Mouse (Mus musculus) heart, postnatal 0 days (tissue): ENCODE data around the gene Ttc39b. TPM values are rescaled to one million over a fixed set of nuclear protein-coding genes. Genes with fewer than 3 reads are reported as not detected.

Experiments
- ATAC-seq: fragments of 200-750 bp; cut with Nextera tagmentation; 2 replicates; pipeline ENCODE4 v1.8.0; 2017; ENCODE audit warnings: low read depth, moderate number of reproducible peaks, moderate library complexity; ENCODE audit not compliant: insufficient read depth
- DNase-seq: peaks from one replicate; pipeline ENCODE4 v3.0.0-alpha.2; 2016; ENCODE audit warnings: low spot score
- H3K27ac ChIP-seq: fragments of 300-500 bp; sonication (generic); 2 replicates; pipeline ENCODE4 v1.5.1; 2014; ENCODE audit warnings: low read depth, mild to moderate bottlenecking
- H3K27me3 ChIP-seq: fragments of 300-500 bp; sonication (generic); 2 replicates; pipeline ENCODE4 v1.6.1; 2014; ENCODE audit warnings: low read length, mixed read lengths; ENCODE audit not compliant: control insufficient read depth, insufficient read depth
- H3K36me3 ChIP-seq: fragments of 300-500 bp; sonication (generic); replicated peaks from 2 replicates; pipeline ENCODE4 v1.6.1; 2014; ENCODE audit warnings: low read length, mixed read lengths; ENCODE audit not compliant: control insufficient read depth, insufficient read depth
- H3K4me1 ChIP-seq: fragments of 300-500 bp; sonication (generic); 2 replicates; pipeline ENCODE4 v1.6.1; 2014; ENCODE audit warnings: antibody characterized with exemption; ENCODE audit not compliant: control insufficient read depth, insufficient read depth
- H3K4me2 ChIP-seq: fragments of 300-500 bp; sonication (generic); 2 replicates; pipeline ENCODE4 v1.6.1; 2014; ENCODE audit warnings: low read depth, mild to moderate bottlenecking, low read length, moderate library complexity
- H3K4me3 ChIP-seq: fragments of 300-500 bp; sonication (generic); 2 replicates; pipeline ENCODE4 v1.5.1; 2014; ENCODE audit warnings: low read depth, low read length
- H3K9ac ChIP-seq: fragments of 300-500 bp; sonication (generic); replicated peaks from 2 replicates; pipeline ENCODE4 v1.6.1; 2014; ENCODE audit warnings: low read depth, low read length, mixed read lengths
- H3K9me3 ChIP-seq: fragments of 300-500 bp; sonication (generic); replicated peaks from 2 replicates; pipeline ENCODE4 v1.6.1; 2016; ENCODE audit warnings: low read length; ENCODE audit not compliant: control insufficient read depth
- CTCF ChIP-seq: IDR thresholded peaks from 2 replicates; pipeline ENCODE4 v1.5.1; 2016; ENCODE audit warnings: antibody characterized with exemption, control low read depth, low read depth
- EP300 ChIP-seq: IDR thresholded peaks from 2 replicates; pipeline ENCODE4 v1.6.1; 2016; ENCODE audit warnings: antibody characterized with exemption, low read depth
- WGBS: fragments of 180-500 bp; shearing (Covaris S2); extraction: QIAGEN DNeasy Blood & Tissue Kit; methylation state at CpG from one replicate; pipeline ENCODE4 v1.1.7; 2014; 5-methylcytosine and 5-hydroxymethylcytosine counted together
- polyA plus RNA-seq: library from polyadenylated mRNA; unstranded; fragments of >200 nt; fragmentation: Nextera tagmentation; extraction: Ambion mirVana; gene quantifications from 2 replicates; pipeline ENCODE4 v1.2.1, GENCODE M21; 2015
- total RNA-seq: library from RNA; depleted of rRNA; stranded (reverse); fragments of >200 nt; gene quantifications from 2 replicates; pipeline ENCODE4 v1.2.3, GENCODE M21; 2014; ENCODE audit warnings: low replicate concordance; rRNA removed

The Ttc39b gene
- total and polyA plus RNA-seq, 2 experiments from 2014 or later = 4.1 to 4.3 TPM

DNA sequence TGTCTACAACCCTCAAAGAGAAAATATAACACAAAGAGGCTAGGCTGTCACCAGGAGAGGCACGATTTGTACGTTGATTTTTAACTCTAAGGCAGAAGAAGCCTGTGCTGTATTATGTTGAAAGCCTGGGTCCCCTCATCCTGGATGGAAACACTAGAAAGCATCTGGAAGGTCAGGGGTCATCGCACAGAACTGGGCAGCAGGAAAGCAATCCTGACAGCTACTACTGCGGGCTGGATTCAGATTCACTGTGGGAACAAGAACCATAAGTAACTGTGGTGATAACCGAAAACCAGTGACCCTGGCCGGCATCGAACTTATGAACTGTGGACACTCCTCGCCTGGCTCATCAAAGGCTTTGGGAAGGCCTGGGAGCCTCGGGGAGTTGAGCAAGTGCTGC is 153.3 kb downstream of the Ttc39b start:
- DNase-seq = no peak
- no peaks in the 10 kb centered on the region for H3K27me3 ChIP-seq
- TF ChIP-seq CTCF (no peak), EP300 (no peak)
- no peak overlapping the region for H3K9ac ChIP-seq
- no peak overlapping the region for H3K4me2 ChIP-seq
- 63% methylated on average over 9 of the region's 9 CpGs for WGBS
- H3K9me3 ChIP-seq = no peaks in the 10 kb centered on the region
- no peaks in the 10 kb centered on the region for H3K36me3 ChIP-seq
- ATAC-seq = no peak
- H3K4me1 ChIP-seq = no peaks in the 10 kb centered on the region
- H3K4me3 ChIP-seq = no peak overlapping the region
- no peak overlapping the region for H3K27ac ChIP-seq

Other genes with a start within 250 kb of the Ttc39b start
- gene Snapc3, start 93.5 kb upstream of the Ttc39b start, total RNA-seq = 31.1 and 34.6 TPM in 2 replicates
- gene Snapc3, start 93.5 kb upstream of the Ttc39b start, polyA plus RNA-seq = 22.2 and 23.6 TPM in 2 replicates
- 20.3 and 52.5 TPM in 2 replicates for gene Psip1, start 162.2 kb upstream of the Ttc39b start, total RNA-seq
- gene Psip1, start 162.2 kb upstream of the Ttc39b start, polyA plus RNA-seq = 39.5 and 42.9 TPM in 2 replicates
- 0.46 and 2.0 TPM in 2 replicates for gene Ccdc171, start 201.3 kb upstream of the Ttc39b start, total RNA-seq
- gene Ccdc171, start 201.3 kb upstream of the Ttc39b start, polyA plus RNA-seq = 1.2 and 2.0 TPM in 2 replicates